Mouse (Mus musculus): ENCODE results near the gene Btg4.

DNA sequence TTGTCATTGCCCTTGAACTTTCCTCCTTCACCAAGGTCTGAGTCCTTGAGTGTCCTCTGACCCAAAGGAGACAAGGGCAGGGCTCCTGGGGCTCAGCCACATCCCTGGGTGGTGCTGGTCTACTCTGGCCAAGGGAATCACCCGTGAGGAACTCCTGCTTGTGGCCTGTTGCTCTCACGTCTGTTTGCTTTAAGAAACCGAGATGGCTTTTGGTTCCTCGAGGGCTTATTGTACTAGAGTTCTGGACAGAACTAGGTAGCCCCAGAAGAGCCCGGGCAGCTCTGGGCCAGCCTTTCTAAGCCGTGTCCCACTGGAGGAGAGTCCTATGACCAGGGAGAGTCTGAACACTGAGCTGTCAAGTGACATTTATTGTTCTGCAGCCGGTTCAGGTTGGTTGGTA, 108.4 kb downstream of the Btg4 start:
- TF ChIP-seq TAL1 (IDR thresholded peaks at IDR 0.05; ENCODE audit: low read length) = no peak
- TF ChIP-seq GATA1 (IDR thresholded peaks at IDR 0.05; ENCODE audit: low read length) = no peak

Data from erythroblast, embryonic 14.5 days (primary cell).